ENCODE assay signal across 17 mouse cellular contexts in the genomic region with DNA sequence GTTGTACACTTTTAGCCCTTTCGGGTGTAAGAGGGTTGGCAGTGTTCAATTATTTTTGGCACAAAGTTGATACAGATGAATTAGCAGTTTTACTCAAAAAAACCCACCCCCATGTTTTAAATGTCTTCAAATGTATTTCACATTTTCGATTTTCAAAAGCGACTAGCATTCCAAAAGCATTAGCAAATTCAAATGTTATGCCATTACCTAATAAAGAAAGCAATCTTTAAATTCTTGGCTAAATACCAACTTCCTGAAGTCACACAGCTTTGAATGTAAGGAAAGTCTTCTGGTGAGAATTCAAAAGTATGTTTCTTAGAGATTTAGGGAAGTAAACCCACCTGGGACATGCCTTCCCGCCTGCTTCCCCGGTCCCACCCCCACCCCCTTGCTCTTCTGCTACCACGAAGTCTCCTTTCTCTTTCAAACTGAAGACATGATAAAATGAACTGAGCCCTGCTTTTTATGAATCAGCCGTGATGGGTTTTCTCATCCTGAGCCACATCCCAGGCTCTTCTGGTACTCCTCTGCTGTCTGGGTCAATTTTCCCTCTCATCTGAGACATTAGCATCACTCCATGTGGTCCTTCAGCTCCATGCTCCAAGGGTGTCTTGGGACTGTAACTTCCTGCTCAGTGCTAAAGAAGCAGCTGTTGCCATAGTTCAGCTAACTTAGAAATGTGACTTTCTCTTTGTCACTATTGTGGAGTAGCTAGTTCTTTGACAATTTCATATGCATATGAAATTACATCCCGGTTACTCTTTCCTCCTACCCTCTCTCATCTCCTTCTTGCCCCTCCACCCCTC. TPM values are rescaled to one million over a fixed set of nuclear protein-coding genes. Genes with fewer than 3 reads are reported as not detected.
A peak's percentile ranks its signal among the peaks of the same experiment; 100 is the strongest.
DNase-seq lines count a peak whose midpoint lies in the region; ATAC-seq and TF ChIP-seq lines count a peak whose summit lies in the region.
"Had no signal": no experiment of that assay in that cellular context is flagged by ENCODE, and none has a peak within 500 bp of the region (broad histone marks: within the 10 kb centered on the region; RNA-seq: fewer than 3 reads in every experiment).

No protein-coding gene starts in this region.

- H3K4me2 ChIP-seq in lung, embryonic 14.5 days = no peak overlapping the region
- H3K4me2 ChIP-seq in limb, embryonic 15.5 days = no peak overlapping the region
- H3K4me2 ChIP-seq in forebrain, embryonic 11.5 days (ENCODE audit: low read depth, low read length, severe bottlenecking) = no peak overlapping the region

- H3K36me3 ChIP-seq in lung, embryonic 14.5 days (ENCODE audit: insufficient read depth) = no peaks in the 10 kb centered on the region
- no peaks in the 10 kb centered on the region for H3K36me3 ChIP-seq in limb, embryonic 15.5 days
- no peaks in the 10 kb centered on the region for H3K36me3 ChIP-seq in forebrain, embryonic 11.5 days (ENCODE audit: control insufficient read depth, insufficient read depth, low read length)

- ATAC-seq in lung, embryonic 14.5 days (ENCODE audit: insufficient read depth) = peak; percentile 65; the same call in 1 of the 2 replicates
- ATAC-seq in common myeloid progenitor, adult 5-6 weeks (replicated peaks; ENCODE audit: low read depth, poor library complexity, severe bottlenecking) = peak; percentile 47
- ATAC-seq in limb, embryonic 15.5 days (ENCODE audit: insufficient number of reproducible peaks, low FRiP score, low TSS enrichment, low read depth) = no peak
- no peak for ATAC-seq in forebrain, embryonic 11.5 days (replicated peaks; ENCODE audit: low FRiP score)
- ATAC-seq: hindbrain, embryonic 16.5 days had no signal

- H3K4me3 ChIP-seq in lung, embryonic 14.5 days (ENCODE audit: low read depth, low read length) = no peak overlapping the region
- no peak overlapping the region for H3K4me3 ChIP-seq in lung, adult 2 months (replicated peaks; ENCODE audit: extremely low read depth, low read depth, low read length)
- H3K4me3 ChIP-seq in limb, embryonic 15.5 days = no peak overlapping the region
- no peak overlapping the region for H3K4me3 ChIP-seq in forebrain, embryonic 11.5 days (ENCODE audit: low read depth, low read length)

- no peaks in the 10 kb centered on the region for H3K27me3 ChIP-seq in lung, embryonic 14.5 days (ENCODE audit: insufficient read depth, low read length)
- H3K27me3 ChIP-seq in limb, embryonic 15.5 days = no peaks in the 10 kb centered on the region
- H3K27me3 ChIP-seq in forebrain, embryonic 11.5 days (ENCODE audit: control insufficient read depth, insufficient read depth, low read length) = no peaks in the 10 kb centered on the region

- peak; percentile 89 for DNase-seq in heart, adult 11 months
- DNase-seq in heart, postnatal 25 days (ENCODE audit: low spot score) = no peak
- DNase-seq in lung, embryonic 14.5 days = peak; percentile 70
- DNase-seq in lung, adult 2 months = no peak
- no peak for DNase-seq in adrenal gland, postnatal 36 days
- no peak for DNase-seq in forebrain, embryonic 11.5 days (ENCODE audit: low spot score)
- DNase-seq: B cell, adult 2 months; cerebellum, adult 11-12 months; gastrocnemius, postnatal 25 days; kidney, postnatal 10 days; thymus, postnatal 25 days had no signal

- H3K9me3 ChIP-seq in lung, embryonic 14.5 days (ENCODE audit: low read depth, low read length) = no peaks in the 10 kb centered on the region
- no peaks in the 10 kb centered on the region for H3K9me3 ChIP-seq in limb, embryonic 15.5 days
- no peaks in the 10 kb centered on the region for H3K9me3 ChIP-seq in forebrain, embryonic 11.5 days (ENCODE audit: control insufficient read depth, low read length)

- 0 out of 2 replicates have a peak, but pooled peaks cover 3% of the 10 kb centered on the region for H3K4me1 ChIP-seq in lung, embryonic 14.5 days (ENCODE audit: insufficient read depth)
- H3K4me1 ChIP-seq in lung, adult 2 months (ENCODE audit: control insufficient read depth, insufficient read depth, low read length) = no peaks in the 10 kb centered on the region
- H3K4me1 ChIP-seq in limb, embryonic 15.5 days = peaks cover 9% of the 10 kb centered on the region
- no peaks in the 10 kb centered on the region for H3K4me1 ChIP-seq in forebrain, embryonic 11.5 days (replicated peaks; ENCODE audit: control insufficient read depth, insufficient read depth, low read length)

- TF ChIP-seq CTCF in lung, embryonic 14.5 days (IDR thresholded peaks at IDR 0.05; ENCODE audit: low read depth) = no peak
- no peak for TF ChIP-seq CTCF in lung, adult 2 months (IDR thresholded peaks at IDR 0.05; ENCODE audit: insufficient read depth, low read length)

- intact Hi-C loops in heart, postnatal 25 days (cut with DNase I) = no loop called here

- no peak for TF ChIP-seq POLR2A in lung, adult 2 months (IDR thresholded peaks at IDR 0.05; ENCODE audit: borderline replicate concordance, extremely low read depth, low read depth, low read length)

- WGBS in lung, embryonic 14.5 days = 45% methylated on average over 8 of the region's 8 CpGs
- WGBS in lung, adult 2 months = 34% methylated on average over 8 of the region's 8 CpGs
- 30% methylated on average over 8 of the region's 8 CpGs for WGBS in limb, embryonic 15.5 days
- WGBS in forebrain, embryonic 11.5 days = 74% methylated on average over 8 of the region's 8 CpGs

- no peak overlapping the region for H3K27ac ChIP-seq in lung, embryonic 14.5 days (ENCODE audit: low read depth)
- H3K27ac ChIP-seq in limb, embryonic 15.5 days = peak overlapping the region; percentile 61
- no peak overlapping the region for H3K27ac ChIP-seq in forebrain, embryonic 11.5 days (ENCODE audit: low read depth, low read length)
- H3K27ac ChIP-seq: liver, embryonic 14.5 days; stomach, postnatal 0 days had no signal

- no peak overlapping the region for H3K9ac ChIP-seq in lung, embryonic 14.5 days
- no peak overlapping the region for H3K9ac ChIP-seq in limb, embryonic 15.5 days
- H3K9ac ChIP-seq in forebrain, embryonic 11.5 days (ENCODE audit: low read length) = no peak overlapping the region
- H3K9ac ChIP-seq: liver, embryonic 14.5 days had no signal

RNA-seq across cellular contexts. Expression of gene Fn1, which starts 38.7 kb away (rescaled TPM):
- total RNA-seq in heart, postnatal 25 days (2021) = 10 to 100 TPM; 87.6 TPM
- 156 and 160 TPM in 2 replicates for polyA plus RNA-seq in lung, embryonic 14.5 days (2014; fragmentation: Nextera tagmentation; extraction: Ambion mirVana)
- polyA plus RNA-seq in lung, adult 2 months (2012; rRNA removed) = 177 and 224 TPM in 2 replicates
- 5.4 and 18.0 TPM in 2 replicates for total RNA-seq in common myeloid progenitor, adult 5-6 weeks (2017)
- 183 and 197 TPM in 2 replicates for polyA plus RNA-seq in limb, embryonic 15.5 days (2015; fragmentation: Nextera tagmentation; extraction: Ambion mirVana)
- total RNA-seq in adrenal gland, postnatal 36 days (2021) = 100 to 1,000 TPM in 1 of 2 experiments, 10 to 100 TPM in 1; 55.8 to 113 TPM
- polyA plus RNA-seq in forebrain, embryonic 11.5 days (2014; fragmentation: Nextera tagmentation; extraction: Ambion mirVana) = 110 and 120 TPM in 2 replicates
- total RNA-seq: MEL had no signal

Comparison
In these comparisons a context has a peak if more than half of its experiments do, and no peak if none do; other contexts are left out.
1. DNase-seq: peak in heart, adult 11 months (single experiment) and lung, embryonic 14.5 days (single experiment); none in heart, postnatal 25 days (single experiment), lung, adult 2 months (single experiment), adrenal gland, postnatal 36 days (0 of 2) and forebrain, embryonic 11.5 days (single experiment).
2. ATAC-seq: peak in lung, embryonic 14.5 days (single experiment) and common myeloid progenitor, adult 5-6 weeks (single experiment); none in limb, embryonic 15.5 days (single experiment) and forebrain, embryonic 11.5 days (single experiment).